Mouse (Mus musculus): ENCODE measurements around the gene Rnf38. TPM values are rescaled to one million over a fixed set of nuclear protein-coding genes. Genes with fewer than 3 reads are reported as not detected.

The Rnf38 gene
- total and polyA plus RNA-seq, 3 experiments = 6.8 to 22.8 TPM; not detected in 1

DNA sequence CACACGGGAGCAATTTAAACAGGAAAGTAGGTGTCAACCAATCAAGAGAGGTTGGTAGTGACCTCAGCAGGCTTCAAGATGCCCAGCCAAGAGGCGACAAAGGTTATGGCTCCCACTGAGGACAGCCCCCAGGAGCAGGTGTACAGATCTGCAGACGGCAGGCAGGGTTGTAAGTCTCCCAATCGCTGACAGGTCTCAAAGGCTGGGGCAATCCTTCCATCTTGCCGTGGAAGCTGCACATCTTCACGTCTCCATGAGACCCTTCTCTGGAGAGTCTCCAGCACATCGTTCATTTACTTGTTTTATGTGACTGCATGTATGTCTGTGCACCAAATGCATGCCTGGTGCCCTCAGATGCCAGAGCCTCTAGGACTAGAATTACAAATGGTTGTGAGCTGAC is 122.8 kb downstream of the Rnf38 start:
- no peak for TF ChIP-seq RCOR1 (IDR thresholded peaks at IDR 0.05; ENCODE audit: low read depth, low read length)
- no peak for TF ChIP-seq ZNF384 (IDR thresholded peaks at IDR 0.05; ENCODE audit: low read depth, low read length)
- no peaks in the 10 kb centered on the region for H3K79me2 ChIP-seq (ENCODE audit: control insufficient read depth, insufficient read depth, low read length, poor library complexity)
- DNase-seq (ENCODE audit: low read depth, low spot score) = no peak
- no peak overlapping the region for H3K27ac ChIP-seq (ENCODE audit: control insufficient read depth, low read depth, low read length)
- H3K36me3 ChIP-seq (ENCODE audit: control insufficient read depth in 1 of 2, insufficient read depth in 2 of 2, low read length in 2 of 2) = no peaks in the 10 kb centered on the region
- peaks cover 0 to 1% of the 10 kb centered on the region in 2 experiments; a peak in 2 of 4 replicates for H3K27me3 ChIP-seq (ENCODE audit: control insufficient read depth in 1 of 2, insufficient read depth in 2 of 2, low read length in 2 of 2)
- H3K9me3 ChIP-seq (replicated peaks; ENCODE audit: insufficient read depth, low read length) = no peaks in the 10 kb centered on the region
- H3K4me3 ChIP-seq (ENCODE audit: control insufficient read depth in 1 of 2, insufficient read depth in 1 of 2, low read depth in 2 of 2, low read length in 2 of 2) = no peak overlapping the region
- H3K9ac ChIP-seq (ENCODE audit: control insufficient read depth, low read depth, low read length, poor library complexity, severe bottlenecking) = no peak overlapping the region
- peaks cover 0 to 12% of the 10 kb centered on the region in 2 experiments; a peak in 1 of 4 replicates for H3K4me1 ChIP-seq (ENCODE audit: control insufficient read depth in 1 of 2, insufficient read depth in 2 of 2, low read length in 2 of 2)

DNA sequence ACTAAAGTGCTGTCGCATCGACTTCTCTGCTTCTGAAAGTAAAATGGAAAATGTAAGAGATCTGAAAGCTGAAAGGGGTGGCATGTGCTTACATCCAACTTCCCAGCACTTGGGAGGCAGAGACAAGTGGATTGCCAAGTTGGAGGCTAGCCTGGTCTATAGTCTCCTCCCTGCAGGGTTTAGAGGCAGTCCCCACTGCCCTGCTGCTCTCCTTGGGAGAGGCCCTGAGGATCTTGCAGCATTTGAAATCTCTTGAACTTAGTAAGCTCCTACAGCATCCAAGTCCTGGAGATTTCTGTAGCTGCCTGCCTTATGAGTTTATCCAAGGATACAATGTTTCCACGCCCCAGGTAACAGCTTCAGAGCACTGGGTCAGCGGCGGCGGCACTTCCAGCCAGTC is 125.3 kb downstream of the Rnf38 start:
- H3K27ac ChIP-seq (ENCODE audit: control insufficient read depth, low read depth, low read length) = no peak overlapping the region
- H3K4me3 ChIP-seq (ENCODE audit: control insufficient read depth in 1 of 2, insufficient read depth in 1 of 2, low read depth in 2 of 2, low read length in 2 of 2) = no peak overlapping the region

DNA sequence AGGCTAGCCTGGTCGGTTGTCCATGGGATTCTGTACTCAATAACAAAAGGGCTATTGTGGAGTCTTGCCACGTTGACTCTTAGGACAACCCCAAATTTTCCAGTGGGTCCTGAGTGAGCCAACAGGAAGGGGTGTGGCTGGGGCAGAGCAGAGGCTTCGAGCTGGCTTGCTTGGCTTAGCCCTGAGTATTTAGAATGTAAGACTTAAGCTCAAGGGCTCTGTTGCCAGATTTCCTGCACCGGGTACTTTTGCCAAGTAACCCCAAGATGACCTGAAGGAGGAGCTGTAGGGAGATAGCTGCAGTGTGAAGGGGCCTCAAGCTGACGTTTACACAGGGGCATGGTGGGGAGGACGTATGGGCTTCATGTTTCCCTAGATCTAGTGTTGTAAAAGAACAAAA is 126.2 kb downstream of the Rnf38 start:
- Histone ChIP-seq H3K4me1 (ENCODE audit: control insufficient read depth in 1 of 2, insufficient read depth in 2 of 2, low read length in 2 of 2) (0 out of 4 replicates have a peak, but pooled peaks cover 0 to 2% of the 10 kb centered on the region in 2 experiments), H3K27ac (ENCODE audit: control insufficient read depth, low read depth, low read length) (no peak overlapping the region), H3K79me2 (ENCODE audit: control insufficient read depth, insufficient read depth, low read length, poor library complexity) (no peaks in the 10 kb centered on the region), H3K9ac (ENCODE audit: control insufficient read depth, low read depth, low read length, poor library complexity, severe bottlenecking) (no peak overlapping the region), H3K9me3 (replicated peaks; ENCODE audit: insufficient read depth, low read length) (no peaks in the 10 kb centered on the region), H3K36me3 (ENCODE audit: control insufficient read depth in 1 of 2, insufficient read depth in 2 of 2, low read length in 2 of 2) (no peaks in the 10 kb centered on the region), H3K27me3 (ENCODE audit: control insufficient read depth in 1 of 2, insufficient read depth in 2 of 2, low read length in 2 of 2) (peaks cover 0 to 1% of the 10 kb centered on the region in 2 experiments; a peak in 2 of 4 replicates), H3K4me3 (ENCODE audit: control insufficient read depth in 1 of 2, insufficient read depth in 1 of 2, low read depth in 2 of 2, low read length in 2 of 2) (no peak overlapping the region)
- no peak for DNase-seq (ENCODE audit: low read depth, low spot score)
- TF ChIP-seq MAFK (IDR thresholded peaks at IDR 0.05; ENCODE audit: borderline replicate concordance, low read depth, low read length) (no peak), GATA1 (IDR thresholded peaks at IDR 0.05; ENCODE audit: low read depth, low read length) (no peak), SMC3 (IDR thresholded peaks at IDR 0.05; ENCODE audit: low read depth, low read length) (no peak), RAD21 (IDR thresholded peaks at IDR 0.05; ENCODE audit: low read depth, low read length) (no peak), TAL1 (IDR thresholded peaks at IDR 0.05; ENCODE audit: low read length) (no peak), MXI1 (IDR thresholded peaks at IDR 0.05; ENCODE audit: low read depth, low read length) (no peak)

More for the DNA sequence above, 125.3 kb downstream of the Rnf38 start:
- DNase-seq (ENCODE audit: low read depth, low spot score) = no peak
- Histone ChIP-seq H3K79me2 (ENCODE audit: control insufficient read depth, insufficient read depth, low read length, poor library complexity) (no peaks in the 10 kb centered on the region), H3K9me3 (replicated peaks; ENCODE audit: insufficient read depth, low read length) (no peaks in the 10 kb centered on the region), H3K9ac (ENCODE audit: control insufficient read depth, low read depth, low read length, poor library complexity, severe bottlenecking) (no peak overlapping the region), H3K4me1 (ENCODE audit: control insufficient read depth in 1 of 2, insufficient read depth in 2 of 2, low read length in 2 of 2) (peaks cover 0 to 7% of the 10 kb centered on the region in 2 experiments; a peak in 1 of 4 replicates), H3K27me3 (ENCODE audit: control insufficient read depth in 1 of 2, insufficient read depth in 2 of 2, low read length in 2 of 2) (peaks cover 0 to 1% of the 10 kb centered on the region in 2 experiments; a peak in 2 of 4 replicates), H3K36me3 (ENCODE audit: control insufficient read depth in 1 of 2, insufficient read depth in 2 of 2, low read length in 2 of 2) (no peaks in the 10 kb centered on the region)
- TF ChIP-seq POLR2AphosphoS5 (IDR thresholded peaks at IDR 0.05; ENCODE audit: borderline replicate concordance, low read depth, low read length) (no peak), MEF2A (IDR thresholded peaks at IDR 0.05; ENCODE audit: extremely low read depth, insufficient replicate concordance, low read depth, low read length, poor library complexity, severe bottlenecking) (no peak), ZC3H11A (IDR thresholded peaks at IDR 0.05; ENCODE audit: low read depth, low read length) (no peak), CHD1 (IDR thresholded peaks at IDR 0.05; ENCODE audit: low read depth, low read length) (no peak), MYB (IDR thresholded peaks at IDR 0.05; ENCODE audit: low read depth, low read length) (no peak), MXI1 (IDR thresholded peaks at IDR 0.05; ENCODE audit: low read depth, low read length) (no peak), KAT2A (conservative IDR thresholded peaks at IDR 0.05; ENCODE audit: low read depth, low read length) (no peak), USF2 (IDR thresholded peaks at IDR 0.05; ENCODE audit: borderline replicate concordance in 1 of 2, insufficient read depth in 1 of 2, low read depth in 1 of 2, low read length in 2 of 2) (no peak), HCFC1 (IDR thresholded peaks at IDR 0.05; ENCODE audit: low read depth, low read length) (no peak), EP300 (IDR thresholded peaks at IDR 0.05; ENCODE audit: low read depth in 1 of 2, low read length in 2 of 2) (no peak), SIN3A (IDR thresholded peaks at IDR 0.05; ENCODE audit: low read length) (no peak), TBP (IDR thresholded peaks at IDR 0.05; ENCODE audit: low read depth, low read length) (no peak), CHD2 (IDR thresholded peaks at IDR 0.05; ENCODE audit: low read length) (no peak), ZKSCAN1 (IDR thresholded peaks at IDR 0.05; ENCODE audit: low read depth, low read length) (no peak), TCF12 (IDR thresholded peaks at IDR 0.05; ENCODE audit: low read depth, low read length) (no peak), RCOR1 (IDR thresholded peaks at IDR 0.05; ENCODE audit: low read depth, low read length) (no peak), MAZ (IDR thresholded peaks at IDR 0.05; ENCODE audit: low read depth, low read length) (no peak)

Data from MEL (cell line).